Mouse (Mus musculus) neutrophil, adult 59 days (primary cell): ENCODE measurements around the gene Gm10553. TPM values are rescaled to one million over a fixed set of nuclear protein-coding genes. Genes with fewer than 3 reads are reported as not detected.

Experiments used
- total RNA-seq, 2 experiments: library from RNA; stranded (reverse); gene quantifications; 1 replicate in 1 of 2; 2 replicates in 1 of 2; pipeline ENCODE4 v1.2.4; 2023

Gm10553 gene
- total RNA-seq = not detected

DNA sequence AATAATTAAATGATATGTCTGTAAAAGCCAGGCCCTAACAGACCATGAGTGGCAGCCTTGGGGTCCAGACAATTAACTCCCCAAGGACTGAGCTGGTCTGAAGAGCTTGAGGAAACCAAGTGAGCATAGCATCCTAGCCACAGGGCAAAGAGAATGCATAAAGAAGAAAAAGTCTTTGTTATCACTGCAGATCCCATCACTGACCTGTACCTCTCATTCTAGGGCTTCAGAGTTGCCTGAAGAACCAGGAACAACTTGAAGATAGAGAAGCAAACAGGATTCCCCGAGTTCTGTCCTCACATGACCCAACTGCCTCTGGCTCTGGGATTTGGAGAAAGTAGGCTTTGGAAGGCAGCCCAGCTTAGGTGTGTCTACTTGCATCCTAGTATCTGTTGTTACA is at the start of gene Gm10553:
TSS of gene Gm10553 (plus strand) at position 301 of the 400 bp plus-strand sequence.

GRCm38 (mm10) chr1:85109753-85110152 is 9.8 kb downstream of the Gm10553 start, which contains the start of gene A530032D15Rik:
Gene A530032D15Rik (minus strand): TSS chr1:85109853.

Other genes starting within 250 kb of the Gm10553 start
- gene Slc16a14, start 165.0 kb upstream of the Gm10553 start, total RNA-seq = 1 to 10 TPM; 4.7 to 5.5 TPM
- 10 to 100 TPM; 30.1 to 30.6 TPM for gene A530032D15Rik, start 9.7 kb downstream of the Gm10553 start, total RNA-seq
- gene C130026I21Rik, start 170.4 kb downstream of the Gm10553 start, total RNA-seq = 10 to 100 TPM; 34.0 to 36.8 TPM